Mouse (Mus musculus) liver, embryonic 13.5 days (tissue): ENCODE measurements around the gene Gpc6. TPM values are rescaled to one million over a fixed set of nuclear protein-coding genes. Genes with fewer than 3 reads are reported as not detected.

Source experiments
- ATAC-seq: fragments of 200-750 bp; cut with Nextera tagmentation; 2 replicates; pipeline ENCODE4 v1.8.0; 2017; ENCODE audit warnings: low read depth, mild to moderate bottlenecking, moderate number of reproducible peaks, moderate library complexity
- DNase-seq: peaks from one replicate; pipeline ENCODE4 v3.0.0; 2022
- H3K27ac ChIP-seq: fragments of 300-500 bp; sonication (generic); 2 replicates; pipeline ENCODE4 v1.5.1; 2015; ENCODE audit warnings: moderate library complexity, mild to moderate bottlenecking, inconsistent platforms
- H3K27me3 ChIP-seq: fragments of 300-500 bp; sonication (generic); 2 replicates; pipeline ENCODE4 v1.6.1; 2015; ENCODE audit warnings: mild to moderate bottlenecking, inconsistent platforms
- H3K36me3 ChIP-seq: fragments of 300-500 bp; sonication (generic); 2 replicates; pipeline ENCODE4 v1.6.1; 2015; ENCODE audit warnings: mild to moderate bottlenecking, inconsistent platforms
- H3K4me1 ChIP-seq: fragments of 300-500 bp; sonication (generic); replicated peaks from 2 replicates; pipeline ENCODE4 v1.6.1; 2015; ENCODE audit warnings: inconsistent platforms
- H3K4me2 ChIP-seq: fragments of 300-500 bp; sonication (generic); 2 replicates; pipeline ENCODE4 v1.6.1; 2015; ENCODE audit warnings: inconsistent platforms, mild to moderate bottlenecking, moderate library complexity
- H3K4me3 ChIP-seq: fragments of 300-500 bp; sonication (generic); replicated peaks from 2 replicates; pipeline ENCODE4 v1.5.1; 2015; ENCODE audit warnings: mild to moderate bottlenecking, inconsistent platforms
- H3K9ac ChIP-seq: fragments of 300-500 bp; sonication (generic); 2 replicates; pipeline ENCODE4 v1.6.1; 2015; ENCODE audit warnings: mild to moderate bottlenecking, inconsistent platforms
- H3K9me3 ChIP-seq: fragments of 300-500 bp; sonication (generic); replicated peaks from 2 replicates; pipeline ENCODE4 v1.6.1; 2016; ENCODE audit warnings: inconsistent platforms
- WGBS: fragments of 180-500 bp; shearing (Covaris S2); methylation state at CpG from one replicate; pipeline ENCODE4 v1.1.7; 2015; ENCODE audit not compliant: insufficient replicate concordance; 5-methylcytosine and 5-hydroxymethylcytosine counted together
- polyA plus RNA-seq: library from polyadenylated mRNA; unstranded; fragments of >200 nt; fragmentation: Nextera tagmentation; extraction: Ambion mirVana; gene quantifications from 2 replicates; pipeline ENCODE4 v1.2.1, GENCODE M21; 2015

Gpc6 gene
- polyA plus RNA-seq, 1 experiment from 2014 or later, result 3.3 TPM

GRCm38 (mm10) chr14:117070470-117071085 lies 145.5 kb downstream of the Gpc6 start:
- no peak overlapping the region for H3K27ac ChIP-seq
- H3K4me2 ChIP-seq, result no peak overlapping the region
- no peak overlapping the region for H3K9ac ChIP-seq
- H3K27me3 ChIP-seq, result no peaks in the 10 kb centered on the region
- H3K4me3 ChIP-seq, result no peak overlapping the region
- H3K4me1 ChIP-seq, result no peaks in the 10 kb centered on the region
- no peaks in the 10 kb centered on the region for H3K9me3 ChIP-seq
- DNase-seq (no peak), ATAC-seq (no peak)
- no peaks in the 10 kb centered on the region for H3K36me3 ChIP-seq
- 61% methylated on average over 4 of the region's 4 CpGs for WGBS

- H3K27me3 ChIP-seq, result no peaks in the 10 kb centered on the region
- H3K9ac ChIP-seq, result no peak overlapping the region
- no peaks in the 10 kb centered on the region for H3K36me3 ChIP-seq
- H3K4me2 ChIP-seq, result no peak overlapping the region
- ATAC-seq (no peak), DNase-seq (no peak)
- WGBS, result 57% methylated on average over 4 of the region's 4 CpGs
- H3K27ac ChIP-seq, result no peak overlapping the region
- H3K4me3 ChIP-seq, result no peak overlapping the region
- H3K9me3 ChIP-seq, result no peaks in the 10 kb centered on the region
- no peaks in the 10 kb centered on the region for H3K4me1 ChIP-seq
These were observed 168.5 kb downstream of the Gpc6 start for GRCm38 (mm10) chr14:117093586-117093985.

- Histone ChIP-seq H3K27me3 (no peaks in the 10 kb centered on the region), H3K4me3 (no peak overlapping the region), H3K9me3 (no peaks in the 10 kb centered on the region), H3K4me2 (no peak overlapping the region), H3K4me1 (no peaks in the 10 kb centered on the region), H3K27ac (no peak overlapping the region), H3K9ac (no peak overlapping the region), H3K36me3 (no peaks in the 10 kb centered on the region)
- ATAC-seq (no peak), DNase-seq (no peak)
- WGBS, result 77% methylated on average over 4 of the region's 4 CpGs
These were observed 181.8 kb downstream of the Gpc6 start for GRCm38 (mm10) chr14:117106900-117107299.

- Histone ChIP-seq H3K9ac (no peak overlapping the region), H3K27ac (no peak overlapping the region), H3K9me3 (no peaks in the 10 kb centered on the region), H3K36me3 (no peaks in the 10 kb centered on the region), H3K4me3 (no peak overlapping the region), H3K4me2 (no peak overlapping the region), H3K4me1 (no peaks in the 10 kb centered on the region), H3K27me3 (no peaks in the 10 kb centered on the region)
- DNase-seq (no peak), ATAC-seq (no peak)
- 59% methylated on average over 3 of the region's 3 CpGs for WGBS
These were observed 188.0 kb downstream of the Gpc6 start for GRCm38 (mm10) chr14:117113153-117113552.

- no peak for ATAC-seq
- WGBS, result 52% methylated on average over 1 of the region's 1 CpGs
- no peaks in the 10 kb centered on the region for H3K36me3 ChIP-seq
- no peak overlapping the region for H3K9ac ChIP-seq
- no peak overlapping the region for H3K4me3 ChIP-seq
- H3K27me3 ChIP-seq, result no peaks in the 10 kb centered on the region
- DNase-seq, result no peak
- H3K27ac ChIP-seq, result no peak overlapping the region
- no peaks in the 10 kb centered on the region for H3K4me1 ChIP-seq
- no peaks in the 10 kb centered on the region for H3K9me3 ChIP-seq
- no peak overlapping the region for H3K4me2 ChIP-seq
These were observed 196.9 kb downstream of the Gpc6 start for GRCm38 (mm10) chr14:117122036-117122435.

- Histone ChIP-seq H3K27ac (no peak overlapping the region), H3K36me3 (no peaks in the 10 kb centered on the region), H3K9ac (no peak overlapping the region), H3K9me3 (no peaks in the 10 kb centered on the region), H3K4me3 (no peak overlapping the region), H3K27me3 (no peaks in the 10 kb centered on the region), H3K4me1 (no peaks in the 10 kb centered on the region), H3K4me2 (no peak overlapping the region)
- WGBS, result 14% methylated on average over 1 of the region's 1 CpGs
- no peak for DNase-seq
- ATAC-seq, result no peak
These were observed 205.2 kb downstream of the Gpc6 start for GRCm38 (mm10) chr14:117130334-117130733.

GRCm38 (mm10) chr14:117131324-117131723 lies 206.2 kb downstream of the Gpc6 start:
- no peaks in the 10 kb centered on the region for H3K9me3 ChIP-seq
- H3K27ac ChIP-seq, result no peak overlapping the region
- H3K9ac ChIP-seq, result no peak overlapping the region
- ATAC-seq (no peak), DNase-seq (no peak)
- no peaks in the 10 kb centered on the region for H3K27me3 ChIP-seq
- no peaks in the 10 kb centered on the region for H3K36me3 ChIP-seq
- no peak overlapping the region for H3K4me2 ChIP-seq
- WGBS, result 67% methylated on average over 1 of the region's 1 CpGs
- H3K4me3 ChIP-seq, result no peak overlapping the region
- no peaks in the 10 kb centered on the region for H3K4me1 ChIP-seq

GRCm38 (mm10) chr14:117141077-117141848 lies 216.1 kb downstream of the Gpc6 start:
- no peak overlapping the region for H3K4me3 ChIP-seq
- ATAC-seq (no peak), DNase-seq (no peak)
- H3K27ac ChIP-seq, result no peak overlapping the region
- H3K9ac ChIP-seq, result no peak overlapping the region
- no peaks in the 10 kb centered on the region for H3K4me1 ChIP-seq
- no peaks in the 10 kb centered on the region for H3K36me3 ChIP-seq
- H3K9me3 ChIP-seq, result no peaks in the 10 kb centered on the region; the same call in 1 of the 2 replicates
- no peaks in the 10 kb centered on the region for H3K27me3 ChIP-seq
- WGBS, result 69% methylated on average over 6 of the region's 6 CpGs
- H3K4me2 ChIP-seq, result no peak overlapping the region

GRCm38 (mm10) chr14:117146089-117146488 lies 221.0 kb downstream of the Gpc6 start:
- H3K36me3 ChIP-seq, result no peaks in the 10 kb centered on the region
- ATAC-seq (no peak), DNase-seq (no peak)
- H3K9ac ChIP-seq, result no peak overlapping the region
- no peak overlapping the region for H3K4me2 ChIP-seq
- H3K4me3 ChIP-seq, result no peak overlapping the region
- no peaks in the 10 kb centered on the region for H3K4me1 ChIP-seq
- 60% methylated on average over 4 of the region's 4 CpGs for WGBS
- H3K27ac ChIP-seq, result no peak overlapping the region
- H3K9me3 ChIP-seq, result no peaks in the 10 kb centered on the region; the same call in 1 of the 2 replicates
- H3K27me3 ChIP-seq, result no peaks in the 10 kb centered on the region

- Histone ChIP-seq H3K27me3 (no peaks in the 10 kb centered on the region), H3K4me2 (no peak overlapping the region), H3K4me1 (no peaks in the 10 kb centered on the region), H3K36me3 (no peaks in the 10 kb centered on the region), H3K4me3 (no peak overlapping the region), H3K9ac (no peak overlapping the region), H3K9me3 (no peaks in the 10 kb centered on the region; the same call in 1 of the 2 replicates), H3K27ac (no peak overlapping the region)
- DNase-seq (no peak), ATAC-seq (no peak)
- WGBS, result 56% methylated on average over 4 of the region's 4 CpGs
These were observed 221.6 kb downstream of the Gpc6 start for GRCm38 (mm10) chr14:117146665-117147064.

- no peak overlapping the region for H3K9ac ChIP-seq
- 68% methylated on average over 7 of the region's 7 CpGs for WGBS
- no peaks in the 10 kb centered on the region for H3K4me1 ChIP-seq
- no peak overlapping the region for H3K4me2 ChIP-seq
- ATAC-seq, result no peak
- H3K27ac ChIP-seq, result no peak overlapping the region
- no peak for DNase-seq
- H3K27me3 ChIP-seq, result no peaks in the 10 kb centered on the region
- H3K9me3 ChIP-seq, result no peaks in the 10 kb centered on the region
- H3K4me3 ChIP-seq, result no peak overlapping the region
- no peaks in the 10 kb centered on the region for H3K36me3 ChIP-seq
These were observed 226.5 kb downstream of the Gpc6 start for GRCm38 (mm10) chr14:117151621-117152020.
